Mouse (Mus musculus): Measurements from ENCODE around the gene Spata21. TPM values are rescaled to one million over a fixed set of nuclear protein-coding genes. Genes with fewer than 3 reads are reported as not detected.

Gene Spata21
- total RNA-seq (2014; fragmentation: Nextera tagmentation) (not detected in 2 replicates), total RNA-seq (2017) (not detected in 2 replicates)

DNA sequence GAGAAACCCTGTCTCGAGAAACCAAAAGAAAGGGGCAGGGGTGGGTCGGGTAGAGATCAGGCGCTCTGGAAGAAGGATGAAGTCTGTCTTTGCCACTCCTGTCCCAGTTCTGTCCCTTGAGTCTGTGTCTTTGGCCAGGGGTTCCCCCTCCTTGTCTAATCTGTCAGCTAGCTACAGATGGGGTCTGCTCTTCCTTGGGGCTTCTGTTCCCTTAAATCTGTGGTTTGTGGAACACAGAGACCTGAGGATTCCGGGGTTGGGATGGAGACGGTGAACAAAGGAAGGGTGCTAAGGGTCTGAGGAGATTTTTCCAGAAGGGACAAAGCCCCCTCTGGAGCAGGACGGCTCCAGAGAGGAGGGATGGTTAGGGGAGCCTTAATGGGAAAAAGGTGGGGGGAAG is at the start of gene Spata21:
Gene Spata21 (plus strand): TSS at position 301 of the 400 bp plus-strand sequence.
- no peak for ATAC-seq (replicated peaks; ENCODE audit: poor library complexity, severe bottlenecking)

DNA sequence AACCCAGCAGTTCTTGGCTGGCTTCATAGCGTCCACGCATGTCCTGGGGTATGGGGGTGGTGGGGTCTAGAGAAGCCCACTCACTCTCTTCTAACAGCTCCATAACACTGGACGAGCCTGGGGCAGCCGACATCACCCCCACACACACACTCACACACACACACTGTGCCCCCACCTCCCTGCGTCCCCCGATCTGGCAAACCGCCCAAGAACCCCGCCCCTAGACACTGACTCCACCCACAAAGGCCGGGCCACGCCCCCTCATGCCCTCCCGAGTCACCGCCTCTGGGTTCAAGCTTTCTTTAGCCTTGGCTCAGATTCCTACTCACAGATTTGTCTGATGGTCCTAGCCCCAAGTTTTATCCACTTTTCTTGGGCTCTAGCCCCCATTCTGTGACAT is 47.0 kb upstream of the Spata21 start:
- ATAC-seq (replicated peaks; ENCODE audit: poor library complexity, severe bottlenecking), result no peak

DNA sequence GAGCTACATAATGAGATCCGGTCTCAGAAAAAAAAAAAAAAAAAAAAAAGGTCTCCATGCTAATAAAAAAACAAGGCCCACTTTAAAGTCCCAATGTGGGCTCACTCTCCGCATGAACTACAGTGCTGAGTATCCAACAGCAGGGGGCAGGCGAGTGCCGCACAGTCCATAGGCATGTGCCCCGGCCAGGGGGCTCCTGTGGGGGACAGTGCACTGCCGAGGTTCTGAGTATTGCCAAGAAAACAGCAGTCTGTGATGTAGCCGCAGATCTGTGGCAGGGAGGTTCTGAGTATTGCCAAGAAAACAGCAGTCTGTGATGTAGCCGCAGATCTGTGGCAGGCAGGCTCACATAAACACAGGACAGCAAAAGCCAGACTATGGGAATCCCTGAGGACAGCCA is 43.3 kb upstream of the Spata21 start:
- peak; percentile 79 for ATAC-seq (replicated peaks; ENCODE audit: poor library complexity, severe bottlenecking)

- no peak for ATAC-seq (replicated peaks; ENCODE audit: poor library complexity, severe bottlenecking)
Observed at GRCm38 (mm10) chr4:141048810-141049475, 39.2 kb upstream of the Spata21 start.

DNA sequence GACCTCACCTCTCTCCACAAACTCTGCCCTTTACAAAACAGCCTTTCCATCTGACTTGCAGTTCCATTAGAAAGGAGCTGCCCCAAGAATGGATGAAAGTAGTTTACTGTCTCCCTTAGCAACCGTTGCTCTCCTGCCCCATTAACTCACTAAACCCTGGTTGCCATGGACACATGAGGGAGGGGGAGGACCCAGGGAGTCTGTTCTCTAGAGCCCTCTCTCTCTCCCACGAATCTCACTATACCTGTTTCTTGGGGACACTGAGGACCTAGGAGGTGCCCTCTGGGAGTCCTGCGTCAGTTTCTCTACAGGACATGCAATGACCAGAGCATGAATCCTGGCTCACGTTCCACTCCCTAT is 38.7 kb upstream of the Spata21 start:
- ATAC-seq (replicated peaks; ENCODE audit: poor library complexity, severe bottlenecking), result no peak

DNA sequence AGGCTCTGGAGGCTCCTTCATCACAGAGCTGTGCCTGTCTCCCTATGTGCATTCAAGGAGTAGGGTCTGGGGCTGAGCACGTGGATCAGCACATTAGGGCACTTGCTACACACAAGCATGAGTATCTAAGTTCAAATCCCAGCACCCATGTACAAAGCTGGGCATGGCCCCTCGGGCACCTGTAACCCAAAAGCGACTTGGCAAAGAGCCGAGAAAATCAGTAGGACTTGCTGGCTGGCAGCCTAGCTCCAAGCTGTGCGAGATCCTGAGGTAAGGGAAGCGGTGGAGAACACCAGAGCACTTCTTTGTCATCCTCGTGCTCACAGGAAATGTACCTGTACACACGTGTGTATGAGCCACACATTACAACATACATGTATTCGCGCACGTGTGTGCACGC is 35.7 kb upstream of the Spata21 start:
- ATAC-seq (replicated peaks; ENCODE audit: poor library complexity, severe bottlenecking), result no peak

GRCm38 (mm10) chr4:141053138-141053537 is 35.0 kb upstream of the Spata21 start:
- no peak for ATAC-seq (replicated peaks; ENCODE audit: poor library complexity, severe bottlenecking)

DNA sequence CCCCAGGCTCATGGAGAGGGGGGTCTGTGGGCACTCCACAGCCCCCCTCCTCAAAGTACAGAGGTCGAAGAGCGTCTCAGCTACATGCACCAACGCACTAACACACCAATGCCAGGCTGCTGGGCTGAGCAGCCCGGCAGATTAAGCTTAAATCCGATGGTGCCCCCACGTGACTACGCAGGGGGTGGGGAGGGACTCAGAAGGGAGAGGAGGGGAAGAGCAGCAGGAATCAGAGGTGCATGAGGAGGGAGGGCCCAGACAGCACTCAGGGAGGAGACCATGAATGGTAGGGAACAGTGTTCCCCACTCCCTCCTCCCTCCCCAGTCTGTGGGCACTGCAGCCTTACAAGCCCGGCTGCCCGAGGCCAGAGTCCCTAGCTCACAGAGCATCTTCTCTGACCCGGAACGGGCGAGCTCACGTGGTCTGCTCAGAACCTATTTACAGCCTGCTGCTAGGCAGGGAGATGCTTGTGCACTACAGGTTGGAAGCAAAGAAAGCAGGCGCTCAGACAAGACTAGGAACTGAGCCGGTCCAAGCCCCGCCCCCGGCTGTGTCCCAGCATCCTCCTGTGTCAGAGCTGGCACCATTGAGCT is 34.5 kb upstream of the Spata21 start:
- no peak for ATAC-seq (replicated peaks; ENCODE audit: poor library complexity, severe bottlenecking)

DNA sequence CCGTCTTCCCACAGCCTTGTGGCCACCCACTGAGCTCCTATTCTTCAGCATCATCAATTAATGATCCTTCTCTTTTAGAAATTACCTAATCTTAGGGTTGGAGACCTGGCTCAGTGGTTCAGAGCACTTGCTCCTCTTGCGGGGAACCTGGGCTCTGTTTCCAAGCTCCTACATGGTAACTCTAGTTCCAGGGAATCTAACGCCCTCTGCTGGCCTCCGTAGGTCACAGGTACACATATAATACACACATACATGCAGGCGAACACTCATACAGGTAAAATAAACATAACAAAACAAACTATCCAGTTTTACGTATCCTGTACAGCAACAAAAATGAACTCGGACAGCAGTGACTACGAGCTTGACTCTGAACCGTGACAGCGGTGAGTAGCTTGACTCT is 31.2 kb upstream of the Spata21 start:
- no peak for ATAC-seq (replicated peaks; ENCODE audit: poor library complexity, severe bottlenecking)

DNA sequence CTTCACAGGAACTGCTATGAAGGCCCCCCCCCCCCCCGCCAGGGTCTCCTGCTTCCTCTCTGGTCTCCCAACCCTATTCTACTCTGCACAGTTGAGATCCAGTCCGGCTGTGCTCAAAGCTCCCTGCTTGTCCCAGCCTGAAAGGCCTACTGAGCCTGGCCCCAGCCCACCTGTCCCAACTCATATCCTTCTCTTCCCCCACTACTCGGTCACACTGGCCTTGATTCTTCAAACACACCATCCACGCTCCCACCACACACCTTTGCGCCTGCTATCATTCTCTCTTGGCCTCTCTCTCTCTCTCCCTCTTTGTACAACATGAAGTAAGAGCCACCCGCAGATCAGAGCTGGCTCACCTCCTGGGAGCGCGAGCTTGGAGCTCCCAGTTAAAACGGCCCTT is 29.3 kb upstream of the Spata21 start:
- ATAC-seq (replicated peaks; ENCODE audit: poor library complexity, severe bottlenecking), result no peak

GRCm38 (mm10) chr4:141059616-141060425 is 28.3 kb upstream of the Spata21 start:
- ATAC-seq (replicated peaks; ENCODE audit: poor library complexity, severe bottlenecking), result peak; percentile 13; the same call in 1 of the 2 replicates

DNA sequence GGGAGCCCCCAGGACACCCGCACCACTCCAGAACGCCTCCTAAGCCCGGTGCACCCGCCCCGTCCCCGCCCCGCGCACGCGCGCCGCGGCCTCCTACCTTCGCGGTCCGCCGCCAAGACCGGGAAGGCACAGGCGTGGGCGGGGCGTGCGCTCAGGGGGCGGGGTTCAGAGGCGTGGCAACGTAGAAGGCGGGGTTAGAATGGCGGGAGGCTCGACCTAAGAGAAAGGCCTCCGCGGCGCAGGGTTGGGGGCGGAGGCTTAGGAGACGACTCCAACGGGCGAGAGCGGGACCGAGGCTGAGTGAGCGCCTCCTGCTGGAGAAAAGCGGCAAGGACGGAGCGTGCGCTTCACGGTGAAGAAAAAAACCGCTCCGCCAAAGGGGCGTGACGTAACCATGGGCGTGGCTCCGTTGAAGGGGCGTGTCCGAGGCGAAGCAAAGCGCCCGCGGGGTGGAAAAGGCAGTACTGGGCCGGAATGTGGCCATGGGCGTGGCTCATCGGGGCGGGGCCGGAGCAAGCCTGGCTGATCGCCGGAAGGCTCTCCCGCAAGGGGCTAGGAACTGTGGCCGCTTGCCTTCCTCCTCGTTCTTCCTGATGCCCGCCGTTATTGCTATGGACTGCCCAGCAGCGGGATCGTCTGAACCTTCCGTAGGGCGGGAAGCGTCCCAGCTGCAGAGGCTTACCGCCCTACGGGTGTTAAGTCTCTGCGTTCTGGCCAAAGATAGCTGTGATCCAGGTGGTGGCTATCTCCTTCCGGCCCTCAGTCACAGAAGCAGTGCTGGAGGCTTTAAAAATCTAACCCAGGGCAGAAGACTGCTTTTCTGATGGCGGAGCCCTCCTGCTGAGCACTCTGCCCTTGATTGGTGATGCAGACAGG is 27.5 kb upstream of the Spata21 start, which contains the start of gene Crocc:
Gene Crocc (minus strand): TSS at position 125 of the 876 bp plus-strand sequence.
- peak; percentile 87 for ATAC-seq (replicated peaks; ENCODE audit: poor library complexity, severe bottlenecking)

DNA sequence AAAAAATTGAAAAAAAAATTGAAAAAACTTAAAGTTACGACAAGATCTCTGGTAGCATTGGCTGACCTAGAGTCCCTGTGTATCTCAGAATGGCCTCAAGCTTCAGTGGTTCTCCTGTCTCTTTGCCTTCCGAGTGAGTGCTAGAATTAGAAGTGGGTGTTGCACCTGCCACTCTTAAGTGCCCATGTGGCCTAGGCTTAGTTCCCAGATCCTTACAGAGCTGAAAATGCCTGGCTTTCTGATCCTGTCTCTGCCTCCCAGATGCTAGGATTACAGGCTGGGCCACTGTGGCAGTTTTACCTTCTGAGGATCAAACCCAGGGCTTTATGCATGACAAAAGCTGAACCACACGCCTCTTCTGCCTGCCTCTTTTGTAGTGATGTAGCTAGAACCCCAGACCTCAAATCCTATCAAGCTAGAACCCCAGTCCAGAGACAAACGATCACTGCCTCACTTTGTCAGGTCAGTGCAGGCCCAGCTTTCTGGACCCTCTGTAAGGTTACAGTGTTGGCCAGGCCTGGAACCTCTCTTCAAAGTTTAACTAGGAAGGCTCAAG is 24.0 kb upstream of the Spata21 start:
- no peak for ATAC-seq (replicated peaks; ENCODE audit: poor library complexity, severe bottlenecking)

DNA sequence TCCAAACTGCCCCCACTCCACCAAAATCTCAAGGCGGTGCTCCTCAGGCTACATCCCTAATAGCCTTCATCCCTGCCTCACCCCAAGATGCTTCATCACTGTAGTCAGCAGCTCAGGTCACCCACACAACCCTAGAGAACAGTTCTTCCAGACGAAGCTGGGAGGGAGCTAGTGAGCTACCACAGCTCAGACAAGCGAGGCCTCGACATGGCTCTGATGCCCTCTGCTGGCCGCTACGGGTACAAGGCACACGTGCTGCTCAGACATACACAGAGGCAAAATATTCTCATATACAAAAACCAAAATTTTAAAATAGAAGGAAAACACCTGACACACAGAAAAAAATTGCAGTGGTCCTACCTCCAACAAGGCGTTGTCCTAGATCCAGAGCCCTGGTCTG is 23.0 kb upstream of the Spata21 start:
- peak; percentile 47 for ATAC-seq (replicated peaks; ENCODE audit: poor library complexity, severe bottlenecking)

- no peak for ATAC-seq (replicated peaks; ENCODE audit: poor library complexity, severe bottlenecking)
Observed at GRCm38 (mm10) chr4:141066709-141067515, 21.2 kb upstream of the Spata21 start.

DNA sequence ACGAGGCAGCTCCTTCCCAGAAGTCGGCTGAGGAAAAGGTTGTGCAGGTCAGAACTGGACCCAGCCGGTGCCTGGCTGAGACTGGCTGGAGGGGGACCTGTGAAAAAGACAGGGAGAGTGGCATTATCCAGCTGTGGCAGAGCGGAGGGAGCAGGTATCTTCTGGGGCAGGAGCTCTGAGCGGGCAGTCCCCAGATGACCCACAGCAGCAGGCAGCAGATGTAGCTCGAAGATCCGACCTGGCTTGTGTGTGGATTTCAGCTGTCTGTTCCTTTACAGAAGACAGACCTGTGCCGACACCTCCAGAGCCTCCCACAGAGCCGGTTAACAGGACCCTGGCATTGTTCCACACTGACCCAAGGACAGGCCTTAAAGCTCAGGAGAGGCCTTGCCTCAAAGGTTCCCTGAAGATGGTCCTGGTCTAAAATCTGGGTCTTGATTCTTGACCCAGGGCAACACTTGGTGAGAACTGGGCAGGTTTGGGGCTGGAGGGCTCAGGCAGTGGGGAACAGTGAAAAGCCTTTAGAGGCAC is 20.6 kb upstream of the Spata21 start:
- no peak for ATAC-seq (replicated peaks; ENCODE audit: poor library complexity, severe bottlenecking)

- no peak for ATAC-seq (replicated peaks; ENCODE audit: poor library complexity, severe bottlenecking)
Observed at GRCm38 (mm10) chr4:141068655-141069054, 19.5 kb upstream of the Spata21 start.

DNA sequence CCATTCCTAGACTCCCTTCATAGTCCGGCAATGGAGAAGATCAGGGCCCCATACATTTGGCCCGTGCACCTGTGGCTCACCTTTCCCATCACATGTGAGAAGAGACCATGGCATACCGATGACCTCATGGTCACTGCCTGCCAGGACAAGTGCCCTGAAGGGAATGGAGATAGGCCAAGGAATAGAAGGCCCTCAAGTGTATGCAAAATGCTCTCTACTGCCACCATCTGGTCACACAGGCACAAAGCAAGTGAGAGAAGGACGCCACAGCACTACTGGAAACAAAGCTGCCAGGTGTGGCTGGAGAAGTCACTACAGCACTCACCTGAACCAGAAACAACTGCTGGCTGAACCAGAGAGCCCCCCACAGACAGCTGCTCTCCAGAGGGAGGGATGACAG is 18.4 kb upstream of the Spata21 start:
- ATAC-seq (replicated peaks; ENCODE audit: poor library complexity, severe bottlenecking), result peak; percentile 47

GRCm38 (mm10) chr4:141072502-141072901 is 15.6 kb upstream of the Spata21 start:
- no peak for ATAC-seq (replicated peaks; ENCODE audit: poor library complexity, severe bottlenecking)

Measured in granulocyte monocyte progenitor cell, adult 5-6 weeks (primary cell).